Mouse (Mus musculus): Measurements from ENCODE around the gene Kbtbd12.

DNA sequence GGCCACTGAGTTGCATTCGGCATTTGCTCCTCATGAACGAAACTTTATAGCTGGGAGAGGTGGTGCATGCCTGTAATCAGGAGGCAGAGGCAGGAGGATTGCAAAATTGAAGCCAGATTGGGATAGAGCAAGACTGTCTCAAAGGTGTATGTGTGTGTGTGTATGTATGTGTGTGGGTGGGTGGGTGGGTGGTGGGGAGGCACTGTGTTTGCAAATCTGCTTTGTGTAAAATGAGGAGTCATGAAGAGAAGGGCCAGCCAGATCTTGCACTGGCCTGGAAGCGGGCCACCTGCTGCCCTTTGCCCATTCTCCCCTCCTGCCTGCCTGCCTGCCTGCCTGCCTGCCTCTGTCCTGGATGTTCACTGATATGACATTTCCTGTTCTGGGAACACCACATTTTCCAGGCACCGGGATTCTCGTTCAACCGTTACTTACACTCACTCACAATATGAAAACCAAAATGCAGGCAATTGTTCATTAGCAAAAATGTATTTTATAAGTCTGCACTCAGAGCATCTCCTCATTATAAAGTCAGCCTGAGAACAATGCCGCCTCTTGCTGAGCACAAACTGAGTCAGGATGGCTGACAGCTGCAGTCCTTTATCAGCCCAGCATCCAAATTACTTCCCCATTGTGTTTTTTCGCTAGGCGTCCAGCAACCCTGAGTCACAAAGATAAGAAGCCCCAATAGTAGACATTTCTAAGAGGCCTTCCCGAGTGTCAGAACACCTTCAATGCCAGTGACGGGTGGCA is 92.9 kb downstream of the Kbtbd12 start:
- no peak for TF ChIP-seq CTCF (IDR thresholded peaks at IDR 0.05; ENCODE audit: extremely low read depth, insufficient read depth, insufficient read length, insufficient replicate concordance)
- no peak for TF ChIP-seq POLR2A (IDR thresholded peaks at IDR 0.05; ENCODE audit: low read depth, low read length)
